Mouse (Mus musculus) megakaryocyte, embryonic 14.5 days (primary cell): ENCODE data around the gene Nbas.

Experiments
- FLI1 ChIP-seq: IDR thresholded peaks from 2 replicates; pipeline ENCODE4 v1.6.1; 2012; ENCODE audit warnings: low read length, inconsistent platforms, mixed read lengths
- GATA1 ChIP-seq: IDR thresholded peaks from 3 replicates; pipeline ENCODE4 v1.6.1; 2012; ENCODE audit warnings: mixed read lengths, low read length, inconsistent platforms, borderline replicate concordance

GRCm38 (mm10) chr12:13445486-13446065 lies 176.6 kb downstream of the Nbas start:
- TF ChIP-seq GATA1 = no peak
- no peak for TF ChIP-seq FLI1
